Mouse (Mus musculus) ES-E14 (cell line): ENCODE results near the gene Olfr643.

Source experiments
- HCFC1 ChIP-seq: IDR thresholded peaks from 2 replicates; pipeline ENCODE4 v1.6.1; 2012; ENCODE audit warnings: low read length, inconsistent platforms, borderline replicate concordance; ENCODE audit not compliant: insufficient read depth
- MAFK ChIP-seq: IDR thresholded peaks from 2 replicates; pipeline ENCODE4 v1.6.1; 2014; ENCODE audit warnings: mild to moderate bottlenecking, low read depth, low read length, inconsistent platforms; ENCODE audit not compliant: insufficient read depth
- ZC3H11A ChIP-seq: IDR thresholded peaks from 2 replicates; pipeline ENCODE4 v1.6.1; 2012; ENCODE audit warnings: low read depth, mild to moderate bottlenecking, inconsistent platforms, low read length, borderline replicate concordance
- ZNF384 ChIP-seq: IDR thresholded peaks from 2 replicates; pipeline ENCODE4 v1.6.1; 2012; ENCODE audit warnings: low read depth, low read length, inconsistent platforms

GRCm38 (mm10) chr7:104061345-104061744, 75.9 kb downstream of the Olfr643 start, which contains the start of gene 4930516K23Rik:
- no peak for TF ChIP-seq MAFK
- no peak for TF ChIP-seq HCFC1
- no peak for TF ChIP-seq ZC3H11A
- TF ChIP-seq ZNF384, result no peak
